In genomic region chr7:25011592-25011991, GRCm38 (mm10) we compare ENCODE assay signal across 23 mouse cellular contexts.
"Had no signal": no experiment of that assay in that cellular context is flagged by ENCODE, and none has a peak within 500 bp of the region (broad histone marks: within the 10 kb centered on the region; RNA-seq: fewer than 3 reads in every experiment).

No protein-coding gene starts in this region.

- H3K4me3 ChIP-seq: heart, adult 2 months; heart, embryonic 13.5 days; hindbrain, embryonic 13.5 days; hindbrain, embryonic 15.5 days; kidney, embryonic 15.5 days; liver, embryonic 13.5 days; liver, embryonic 15.5 days had no signal

- H3K27ac ChIP-seq: heart, adult 2 months; heart, embryonic 13.5 days; heart, embryonic 15.5 days; kidney, embryonic 15.5 days; kidney, postnatal 0 days; limb, embryonic 10.5 days; limb, embryonic 12.5 days; liver, embryonic 13.5 days; liver, embryonic 15.5 days had no signal

- H3K27me3 ChIP-seq: hindbrain, embryonic 15.5 days had no signal

- DNase-seq: gastrocnemius, postnatal 14 days; gastrocnemius, postnatal 36 days; heart, adult 11 months; heart, adult 2 months; heart, postnatal 14 days; heart, postnatal 36 days; kidney, adult 11 months; kidney, adult 2 months; kidney, adult 9 months; kidney, postnatal 14 days; kidney, postnatal 4 days; liver; liver, embryonic 13.5 days; liver, postnatal 0 days had no signal

- H3K9me3 ChIP-seq: heart, embryonic 13.5 days; heart, embryonic 15.5 days; hindbrain, embryonic 13.5 days; hindbrain, embryonic 15.5 days; kidney, embryonic 15.5 days; limb, embryonic 10.5 days; liver, embryonic 13.5 days; liver, embryonic 15.5 days had no signal

- H3K36me3 ChIP-seq: heart, embryonic 15.5 days; liver, embryonic 15.5 days had no signal
